ENCODE assay signal across 8 mouse cellular contexts in the genomic region with DNA sequence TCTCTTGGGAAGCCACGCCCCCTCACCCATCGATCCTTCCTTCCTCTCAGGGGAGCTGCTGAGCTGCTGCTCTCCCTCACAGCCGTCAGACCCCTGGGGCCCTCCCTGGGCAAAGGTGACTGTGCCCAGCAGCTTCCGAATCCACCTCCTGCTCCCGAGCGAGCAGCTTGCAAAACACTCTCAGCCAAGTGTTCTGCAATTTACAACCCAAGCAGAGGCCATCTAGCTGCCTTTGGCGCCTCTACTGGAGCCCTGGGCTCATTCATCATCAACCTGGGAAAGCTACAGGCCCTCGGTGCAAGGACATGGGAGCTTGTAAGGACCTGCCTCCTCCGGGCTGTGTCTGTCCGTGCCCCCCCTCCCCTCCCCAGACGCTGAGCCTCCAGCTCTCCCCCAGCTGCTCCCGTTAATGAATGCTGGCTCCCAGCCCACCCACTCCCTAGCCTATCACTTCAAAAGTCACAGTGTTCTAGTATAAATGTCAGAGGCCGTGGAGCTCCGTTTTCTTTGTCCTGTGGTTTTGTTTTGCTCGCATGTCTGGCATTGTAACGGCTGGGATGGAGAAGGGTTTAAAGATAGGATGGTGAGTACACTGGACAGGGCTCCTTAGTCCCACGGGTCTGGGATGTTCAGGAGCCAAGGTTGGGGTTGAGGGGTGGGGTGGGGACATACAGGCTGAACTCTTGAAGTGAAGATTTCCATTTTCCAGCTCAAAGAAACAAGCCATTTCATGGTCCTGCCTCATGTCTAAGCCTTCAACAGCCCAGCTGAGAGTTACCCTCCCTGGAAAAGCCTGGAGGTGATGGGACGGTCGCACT. TPM values are rescaled to one million over a fixed set of nuclear protein-coding genes. Genes with fewer than 3 reads are reported as not detected.
A peak's percentile ranks its signal among the peaks of the same experiment; 100 is the strongest.
DNase-seq lines count a peak whose midpoint lies in the region; ATAC-seq and TF ChIP-seq lines count a peak whose summit lies in the region.

No protein-coding gene starts in this region.

- no peaks in the 10 kb centered on the region for H3K36me3 ChIP-seq in embryonic facial prominence, embryonic 11.5 days (replicated peaks; ENCODE audit: control insufficient read depth, insufficient read depth, low read depth, low read length)
- no peaks in the 10 kb centered on the region for H3K36me3 ChIP-seq in heart, embryonic 16.5 days (ENCODE audit: control insufficient read depth, insufficient read depth)
- no peaks in the 10 kb centered on the region for H3K36me3 ChIP-seq in kidney, postnatal 0 days (ENCODE audit: insufficient read depth, low read length)
- H3K36me3 ChIP-seq in small intestine, adult 2 months (ENCODE audit: control insufficient read depth, insufficient read depth, low read length): no peaks in the 10 kb centered on the region

- H3K4me1 ChIP-seq in embryonic facial prominence, embryonic 11.5 days (ENCODE audit: control insufficient read depth, insufficient read depth, low read length): no peaks in the 10 kb centered on the region; the same call in 1 of the 2 replicates
- peaks cover 24% of the 10 kb centered on the region for H3K4me1 ChIP-seq in heart, embryonic 16.5 days (ENCODE audit: control insufficient read depth, insufficient read depth, low read length)
- H3K4me1 ChIP-seq in kidney, postnatal 0 days (replicated peaks; ENCODE audit: insufficient read depth, low read length): peaks cover 7% of the 10 kb centered on the region; the same call in 1 of the 2 replicates
- peaks cover 7% of the 10 kb centered on the region for H3K4me1 ChIP-seq in small intestine, adult 2 months (ENCODE audit: control insufficient read depth, insufficient read depth, insufficient read length, low read length)

- peak overlapping the region; percentile 44 for H3K9ac ChIP-seq in embryonic facial prominence, embryonic 11.5 days (replicated peaks; ENCODE audit: low read length)
- peak overlapping the region; percentile 66 for H3K9ac ChIP-seq in heart, embryonic 16.5 days (ENCODE audit: low read length)
- no peak overlapping the region for H3K9ac ChIP-seq in kidney, postnatal 0 days (ENCODE audit: low read depth, low read length)

- peak overlapping the region; percentile 19; the same call in 1 of the 2 replicates for H3K4me3 ChIP-seq in embryonic facial prominence, embryonic 11.5 days (ENCODE audit: low read depth, low read length)
- H3K4me3 ChIP-seq in heart, embryonic 16.5 days (ENCODE audit: low read length): peak overlapping the region; percentile 42
- no peak overlapping the region for H3K4me3 ChIP-seq in kidney, postnatal 0 days (replicated peaks; ENCODE audit: low read depth, low read length)
- peak overlapping the region; percentile 28 for H3K4me3 ChIP-seq in small intestine, adult 2 months (ENCODE audit: low read depth, low read length)

- no peaks in the 10 kb centered on the region for H3K9me3 ChIP-seq in embryonic facial prominence, embryonic 11.5 days (replicated peaks; ENCODE audit: control insufficient read depth, low read length)
- no peaks in the 10 kb centered on the region for H3K9me3 ChIP-seq in heart, embryonic 16.5 days (replicated peaks; ENCODE audit: control insufficient read depth, low read length)
- no peaks in the 10 kb centered on the region for H3K9me3 ChIP-seq in kidney, postnatal 0 days (replicated peaks; ENCODE audit: low read length)

- no peaks in the 10 kb centered on the region for H3K27me3 ChIP-seq in embryonic facial prominence, embryonic 11.5 days (ENCODE audit: control insufficient read depth, insufficient read depth, low read length)
- H3K27me3 ChIP-seq in heart, embryonic 16.5 days (ENCODE audit: control insufficient read depth, insufficient read depth, low read length): no peaks in the 10 kb centered on the region
- H3K27me3 ChIP-seq in kidney, postnatal 0 days (ENCODE audit: insufficient read depth, low read length): no peaks in the 10 kb centered on the region
- H3K27me3 ChIP-seq in small intestine, adult 2 months (ENCODE audit: control insufficient read depth, insufficient read depth, low read length): no peaks in the 10 kb centered on the region

- ATAC-seq in embryonic facial prominence, embryonic 11.5 days (replicated peaks; ENCODE audit: insufficient number of reproducible peaks, low FRiP score, low TSS enrichment, low read depth): peak; percentile 75
- peak; percentile 75 for ATAC-seq in heart, embryonic 16.5 days (replicated peaks; ENCODE audit: extremely low read depth, insufficient read depth, low FRiP score)
- ATAC-seq in kidney, postnatal 0 days (replicated peaks; ENCODE audit: low FRiP score, low read depth): peak; percentile 81
- no peak for ATAC-seq in activated CD4-positive, CD25-positive, alpha-beta regulatory T cell, adult 4 months

- H3K27ac ChIP-seq in embryonic facial prominence, embryonic 11.5 days (replicated peaks; ENCODE audit: low read depth, low read length): no peak overlapping the region
- peak overlapping the region; percentile 69 for H3K27ac ChIP-seq in heart, embryonic 16.5 days (ENCODE audit: low read length)
- no peak overlapping the region for H3K27ac ChIP-seq in kidney, postnatal 0 days
- H3K27ac ChIP-seq in small intestine, adult 2 months (ENCODE audit: insufficient read depth, low read depth, low read length): no peak overlapping the region

- TF ChIP-seq POLR2A in small intestine, adult 2 months (IDR thresholded peaks at IDR 0.05; ENCODE audit: low read depth, low read length): no peak; the same call in 1 of the 2 replicates

- peak; percentile 46 to 50 for DNase-seq in B cell, adult 2 months
- DNase-seq in adipocyte (ENCODE audit: low spot score): peak; percentile 72
- DNase-seq in embryonic facial prominence, embryonic 11.5 days (ENCODE audit: low spot score): peak; percentile 73
- peak; percentile 82 for DNase-seq in kidney, postnatal 0 days (ENCODE audit: low spot score)
- DNase-seq in lung, postnatal 36 days: peak; percentile 45

- peak; percentile 60 for TF ChIP-seq CTCF in kidney, postnatal 0 days (IDR thresholded peaks at IDR 0.05; ENCODE audit: low read depth)
- TF ChIP-seq CTCF in small intestine, adult 2 months (IDR thresholded peaks at IDR 0.05; ENCODE audit: extremely low read depth, insufficient read length, insufficient replicate concordance, low read depth, low read length): peak; percentile 31; the same call in 1 of the 2 replicates

- WGBS in embryonic facial prominence, embryonic 11.5 days: 14% methylated on average over 19 of the region's 19 CpGs
- 12% methylated on average over 19 of the region's 19 CpGs for WGBS in heart, embryonic 16.5 days
- 7% methylated on average over 19 of the region's 19 CpGs for WGBS in kidney, postnatal 0 days
- WGBS in small intestine, adult 2 months: 11% methylated on average over 19 of the region's 19 CpGs

- H3K4me2 ChIP-seq in embryonic facial prominence, embryonic 11.5 days (ENCODE audit: low read depth, low read length): peak overlapping the region; percentile 50
- peak overlapping the region; percentile 71 for H3K4me2 ChIP-seq in heart, embryonic 16.5 days (ENCODE audit: low read depth, low read length)
- H3K4me2 ChIP-seq in kidney, postnatal 0 days (ENCODE audit: low read length): peak overlapping the region; percentile 56

RNA-seq across cellular contexts. Expression of a gene that starts 35.2 kb away (rescaled TPM):
- polyA plus RNA-seq in embryonic facial prominence, embryonic 11.5 days (2014; fragmentation: Nextera tagmentation; extraction: Ambion mirVana): not detected in 2 replicates
- polyA plus RNA-seq in heart, embryonic 16.5 days (2015; fragmentation: Nextera tagmentation; extraction: Ambion mirVana): 0.28 and 0.55 TPM in 2 replicates
- not detected in 2 replicates for polyA plus RNA-seq in kidney, postnatal 0 days (2015; fragmentation: Nextera tagmentation; extraction: Ambion mirVana)
- not detected in 2 replicates for polyA plus RNA-seq in small intestine, adult 2 months (2012; rRNA removed)
- polyA plus RNA-seq in activated CD4-positive, CD25-positive, alpha-beta regulatory T cell, adult 4 months (2017; shearing (Covaris generic)): under 1 TPM; 0.25 to 0.65 TPM
